Mouse (Mus musculus): ENCODE measurements around the gene Tmem255a.

Gene Tmem255a

DNA sequence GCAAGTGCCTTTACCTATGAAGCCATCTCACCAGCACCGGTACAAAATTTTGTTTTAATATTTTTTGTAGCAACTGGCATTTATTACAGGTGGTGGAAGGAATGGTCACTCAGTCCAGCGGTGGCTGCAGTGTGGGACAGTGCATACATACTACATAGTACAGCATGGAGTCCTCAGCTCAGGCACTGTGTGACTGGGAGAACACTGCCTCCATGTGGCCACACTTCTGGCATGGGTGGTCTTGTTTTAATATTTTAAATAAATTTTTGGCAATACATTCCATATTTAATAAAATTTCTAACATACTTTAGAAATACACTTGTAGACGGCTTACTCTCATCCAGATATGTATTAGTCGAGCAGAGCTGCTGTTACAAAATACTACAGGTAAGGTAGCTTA lies 85.6 kb downstream of the Tmem255a start:
- no peak for DNase-seq (ENCODE audit: low read depth, low spot score)

DNA sequence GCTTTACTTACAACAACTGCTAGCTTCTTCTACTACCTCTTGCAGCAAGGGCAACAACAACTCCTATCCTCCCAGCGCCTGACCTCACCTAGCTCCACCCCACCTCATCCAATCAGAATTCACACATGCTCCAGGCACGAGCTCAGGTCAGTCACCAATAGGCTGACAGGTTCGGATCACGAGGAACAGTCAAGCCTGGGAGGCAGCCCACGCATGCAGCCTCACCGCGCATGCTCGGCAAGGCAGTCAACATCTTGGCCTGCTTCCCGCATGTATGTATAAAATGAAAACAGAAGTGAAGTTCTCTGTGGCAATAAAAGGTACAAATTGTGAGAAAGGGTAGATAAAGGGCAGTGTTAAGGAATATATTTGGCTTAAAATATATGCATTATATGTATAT lies 86.2 kb downstream of the Tmem255a start:
- DNase-seq (ENCODE audit: low read depth, low spot score), result no peak

DNA sequence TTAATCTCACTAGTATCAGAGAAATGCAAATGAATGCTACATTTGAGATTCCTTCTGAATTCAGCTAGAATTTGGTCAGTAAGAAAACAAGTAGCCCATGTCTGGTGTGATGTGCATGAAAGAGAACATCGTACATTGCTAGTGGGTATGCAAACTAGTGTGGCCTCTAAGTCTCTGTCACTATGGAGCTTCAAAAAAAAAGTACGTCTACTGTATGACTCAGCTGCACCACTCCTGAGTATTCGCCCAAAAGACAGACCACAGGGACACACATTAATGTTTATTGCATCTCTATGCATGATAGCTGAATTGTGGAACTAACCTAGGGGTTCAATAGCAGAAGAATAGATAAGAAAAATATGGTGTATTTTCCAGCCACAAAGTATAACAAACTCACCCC lies 86.9 kb downstream of the Tmem255a start:
- no peak for DNase-seq (ENCODE audit: low read depth, low spot score)

DNA sequence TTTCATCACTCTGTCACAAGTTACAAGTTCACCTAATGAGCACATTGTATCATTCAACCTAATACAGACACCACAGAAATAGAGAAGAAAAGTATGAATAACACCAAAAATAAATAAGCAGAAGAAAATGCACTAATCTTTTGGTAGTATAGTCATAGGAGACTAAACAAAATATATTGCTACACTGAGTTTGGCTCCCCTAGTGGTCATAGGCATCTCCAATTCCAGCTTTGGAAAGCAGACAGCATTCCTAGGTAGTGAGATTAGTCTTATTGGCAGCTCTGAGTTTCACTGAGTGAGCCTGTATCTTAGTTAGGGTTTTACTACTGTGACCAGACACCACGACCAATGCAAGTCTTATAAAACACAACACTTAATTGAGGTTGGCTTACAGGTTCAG lies 93.1 kb downstream of the Tmem255a start:
- no peak for DNase-seq (ENCODE audit: low read depth, low spot score)
